Mouse (Mus musculus): ENCODE measurements at regions not wholly inside any gene's neighbourhood (a gene's known extent, or its start where the extent isn't known, plus 50 kb on each side); places are given as distances from the start of the nearest gene placed in this dataset.
A peak's percentile ranks its signal among the peaks of the same experiment; 100 is the strongest.

DNA sequence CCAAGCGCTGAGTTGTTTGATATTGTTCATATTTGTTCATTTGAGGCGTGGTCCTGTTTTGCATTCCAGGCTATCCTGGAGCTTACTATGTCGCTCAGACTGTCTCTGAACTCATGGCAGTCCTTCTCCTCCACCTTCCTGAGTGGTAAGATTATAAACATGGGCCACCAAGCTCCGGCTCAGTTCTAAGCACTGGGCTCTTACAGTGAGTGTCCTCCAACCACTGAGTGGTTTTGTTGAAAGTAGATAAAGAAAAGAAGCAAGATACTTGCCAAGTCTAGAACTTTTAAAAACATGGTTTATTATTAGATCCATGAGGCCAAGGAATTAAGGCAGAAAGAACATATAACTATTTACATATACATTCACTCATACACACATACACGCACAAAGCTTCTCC lies 448.7 kb upstream of the Mki67 start:
- DNase-seq (ENCODE audit: low read depth, low spot score): no peak

DNA sequence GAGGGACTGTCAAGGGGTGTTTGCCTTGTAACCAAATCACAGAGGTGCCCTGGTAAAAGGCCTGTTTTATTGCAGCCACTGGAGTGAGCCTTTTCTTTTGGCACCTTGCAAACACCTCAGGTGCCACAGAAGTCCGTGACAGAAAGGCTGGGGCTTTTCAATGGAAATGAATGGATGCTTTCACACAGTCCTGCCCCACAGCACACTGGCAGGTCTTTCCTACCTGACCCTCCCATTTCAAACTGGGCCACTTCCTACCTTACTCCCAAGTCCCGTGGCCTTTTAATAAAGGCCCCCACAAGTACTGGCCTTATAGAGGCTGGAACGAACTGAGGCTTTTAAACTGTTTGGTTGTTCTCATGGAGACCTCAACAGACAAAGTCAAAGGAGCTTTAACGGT lies 453.1 kb upstream of the Mki67 start:
- DNase-seq (ENCODE audit: low read depth, low spot score): peak; percentile 58

DNA sequence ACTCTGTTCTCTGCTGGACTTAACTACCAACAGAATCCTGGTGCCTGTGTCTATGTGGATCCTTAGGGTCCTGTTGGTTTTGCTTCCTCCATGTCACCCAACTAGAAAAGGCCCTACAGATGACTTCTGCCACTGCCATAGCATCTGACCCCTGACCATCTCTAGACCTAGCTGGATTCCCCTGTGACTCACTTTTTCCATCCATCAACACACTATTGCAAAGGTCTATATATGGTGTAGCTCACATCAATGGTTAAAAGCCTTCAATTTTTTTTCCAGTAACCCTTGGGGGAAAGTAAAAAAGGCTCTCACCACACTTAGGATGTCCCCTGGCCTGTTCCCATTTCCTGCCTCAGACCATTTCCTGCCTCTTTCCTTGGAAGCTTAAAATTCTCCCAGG lies 460.2 kb upstream of the Mki67 start:
- no peak for DNase-seq (ENCODE audit: low read depth, low spot score)

DNA sequence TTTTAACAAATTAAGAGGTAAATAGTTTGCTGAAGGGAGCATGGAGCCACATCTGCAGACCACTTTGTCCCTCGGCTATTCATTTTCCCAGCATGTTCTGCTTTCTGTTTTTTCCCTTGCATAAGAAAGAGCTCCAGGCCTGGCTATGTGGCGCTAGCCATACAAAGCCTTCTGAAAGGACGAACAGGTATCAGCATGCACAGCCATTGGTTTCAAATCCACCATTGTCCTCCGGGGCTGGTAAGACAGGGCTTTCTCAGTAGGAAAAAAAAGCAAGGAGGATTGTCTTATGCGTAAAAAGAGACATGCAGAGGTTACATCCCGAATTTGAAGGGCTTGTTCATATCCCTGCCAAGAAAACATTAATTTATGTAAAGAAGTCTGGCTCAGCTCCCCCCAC lies 464.8 kb upstream of the Mki67 start:
- no peak for DNase-seq (ENCODE audit: low read depth, low spot score)

DNA sequence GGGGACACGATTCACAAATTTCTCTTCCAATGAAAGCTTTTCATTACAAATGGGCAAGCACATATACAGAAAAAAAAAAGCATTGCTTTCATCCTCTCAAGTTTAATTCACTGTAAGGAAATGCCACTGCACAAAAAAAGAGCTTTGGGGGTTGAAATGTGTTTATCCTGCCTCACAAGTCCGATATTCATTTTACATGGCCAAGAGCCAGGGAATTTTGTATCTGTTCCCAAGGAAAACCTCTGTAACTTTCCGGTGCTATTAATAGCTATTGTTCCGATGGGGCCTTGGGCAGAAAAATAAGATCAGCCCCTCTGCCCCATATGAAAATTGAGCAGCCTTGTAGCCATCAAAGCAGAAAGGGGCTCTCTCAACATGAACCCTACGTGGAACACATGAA lies 465.9 kb upstream of the Mki67 start:
- no peak for DNase-seq (ENCODE audit: low read depth, low spot score)

DNA sequence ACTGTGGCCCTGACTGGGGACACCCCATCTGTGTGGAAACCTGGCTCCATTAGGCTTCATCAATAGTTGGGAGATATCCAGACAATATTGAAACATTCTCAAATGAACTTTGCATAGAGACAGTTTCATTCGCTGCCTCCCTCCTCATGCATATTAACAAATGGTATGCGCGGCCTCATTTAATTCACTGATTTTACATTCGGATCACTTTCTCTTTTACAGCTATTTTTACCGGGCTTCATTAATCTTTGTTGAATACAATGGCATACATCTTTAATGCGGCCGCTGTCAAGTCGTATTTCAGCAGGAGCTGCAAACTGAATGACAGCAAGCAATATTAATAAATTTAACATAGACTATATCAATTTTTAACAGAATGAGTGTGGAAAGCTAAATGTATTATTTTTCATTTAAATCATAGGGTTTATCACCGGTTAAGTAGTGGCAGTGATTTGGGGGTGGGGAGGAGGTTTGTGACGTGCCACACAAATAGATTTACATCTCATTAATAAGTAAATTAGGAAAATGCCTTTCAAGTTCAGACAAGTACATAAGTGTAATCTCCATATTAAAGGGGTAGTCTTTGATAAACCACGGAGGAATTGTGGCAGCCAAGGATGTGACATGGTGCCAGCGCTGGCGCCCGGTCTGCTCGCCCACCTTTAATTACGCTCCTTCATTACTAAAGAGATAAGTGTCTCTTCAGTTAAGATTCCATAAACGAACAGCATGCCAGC lies 480.4 kb upstream of the Mki67 start:
- DNase-seq (ENCODE audit: low read depth, low spot score): no peak

DNA sequence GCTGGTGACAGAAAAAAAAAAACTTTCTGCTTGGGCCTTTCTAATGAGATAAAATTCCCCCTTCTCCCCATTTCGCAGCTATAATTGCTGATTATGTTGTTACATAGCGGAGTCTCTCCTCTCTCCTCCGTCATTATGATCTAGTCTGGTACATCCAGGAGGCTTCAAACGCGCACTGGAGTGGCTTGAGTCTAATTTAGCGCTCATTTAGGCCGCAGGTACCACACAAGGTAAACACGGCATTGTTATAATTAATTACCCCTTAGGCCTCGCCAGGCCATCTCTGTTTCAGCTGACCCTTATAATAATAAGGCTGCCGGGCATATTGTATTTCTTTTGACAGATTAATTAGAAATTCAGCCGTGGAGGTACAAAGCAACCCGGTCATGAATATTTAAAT lies 492.7 kb upstream of the Mki67 start:
- DNase-seq (ENCODE audit: low read depth, low spot score): no peak

DNA sequence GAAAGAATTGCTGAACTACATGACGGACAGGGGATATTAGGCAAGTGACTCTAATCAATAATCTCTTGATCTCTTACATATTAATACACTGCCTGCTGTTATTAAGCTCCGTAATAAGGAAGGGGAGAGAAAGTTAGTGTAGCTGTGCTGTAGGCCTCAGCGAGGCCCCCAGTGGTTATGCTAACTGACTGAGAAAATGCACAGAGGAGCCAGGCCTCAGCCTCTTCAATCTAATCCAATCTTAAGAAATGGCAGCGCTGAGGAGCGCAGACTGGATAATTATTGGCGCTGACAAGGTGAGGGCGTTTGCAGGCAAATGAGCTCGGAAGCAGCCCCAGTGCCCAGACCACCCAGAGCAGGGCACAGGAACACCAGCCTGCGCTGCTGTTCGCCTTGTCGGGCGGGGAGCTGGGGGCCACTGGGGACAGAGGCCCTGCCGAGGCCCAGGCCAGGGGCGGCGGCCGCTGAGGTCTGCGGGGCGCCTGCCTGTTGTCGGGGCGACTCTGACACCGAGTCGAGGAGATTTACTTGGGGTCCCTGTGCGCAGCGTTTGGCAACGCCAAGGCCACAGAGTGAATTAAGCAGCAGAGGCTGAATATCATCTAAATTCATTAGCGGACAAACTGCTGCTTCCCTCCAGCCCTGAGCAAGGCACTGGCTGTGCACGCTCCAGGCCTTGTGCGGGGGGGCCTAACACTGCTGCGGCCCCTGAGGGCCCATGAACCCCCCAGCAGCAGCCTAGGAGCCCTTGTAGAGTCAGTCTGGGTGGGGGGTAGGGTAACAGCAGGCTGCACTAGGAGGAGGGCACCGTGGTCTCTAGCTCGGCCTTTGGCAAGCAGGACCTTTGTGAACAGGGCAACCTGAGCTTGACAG lies 493.4 kb upstream of the Mki67 start:
- peak; percentile 21 for DNase-seq (ENCODE audit: low read depth, low spot score)

DNA sequence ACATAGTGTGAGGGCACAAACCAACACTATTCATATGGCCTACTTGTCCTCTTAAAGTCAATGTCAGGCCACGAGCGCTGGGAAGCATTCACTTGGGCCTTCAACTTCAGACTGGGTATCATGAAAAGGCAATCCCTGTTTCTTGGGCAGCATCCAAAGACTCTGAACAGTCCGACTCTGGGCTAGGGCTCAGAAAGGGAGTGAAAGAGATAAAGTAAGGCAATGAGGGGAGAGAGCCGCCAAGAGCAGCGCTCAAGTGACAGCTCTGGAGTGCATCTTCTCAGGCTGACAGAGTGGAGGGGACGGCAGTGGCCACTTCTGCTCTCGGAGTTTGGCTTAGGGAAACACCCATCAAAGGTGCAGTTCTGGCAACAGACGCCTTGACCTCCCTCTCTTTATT lies 496.3 kb upstream of the Mki67 start:
- DNase-seq (ENCODE audit: low read depth, low spot score): no peak

DNA sequence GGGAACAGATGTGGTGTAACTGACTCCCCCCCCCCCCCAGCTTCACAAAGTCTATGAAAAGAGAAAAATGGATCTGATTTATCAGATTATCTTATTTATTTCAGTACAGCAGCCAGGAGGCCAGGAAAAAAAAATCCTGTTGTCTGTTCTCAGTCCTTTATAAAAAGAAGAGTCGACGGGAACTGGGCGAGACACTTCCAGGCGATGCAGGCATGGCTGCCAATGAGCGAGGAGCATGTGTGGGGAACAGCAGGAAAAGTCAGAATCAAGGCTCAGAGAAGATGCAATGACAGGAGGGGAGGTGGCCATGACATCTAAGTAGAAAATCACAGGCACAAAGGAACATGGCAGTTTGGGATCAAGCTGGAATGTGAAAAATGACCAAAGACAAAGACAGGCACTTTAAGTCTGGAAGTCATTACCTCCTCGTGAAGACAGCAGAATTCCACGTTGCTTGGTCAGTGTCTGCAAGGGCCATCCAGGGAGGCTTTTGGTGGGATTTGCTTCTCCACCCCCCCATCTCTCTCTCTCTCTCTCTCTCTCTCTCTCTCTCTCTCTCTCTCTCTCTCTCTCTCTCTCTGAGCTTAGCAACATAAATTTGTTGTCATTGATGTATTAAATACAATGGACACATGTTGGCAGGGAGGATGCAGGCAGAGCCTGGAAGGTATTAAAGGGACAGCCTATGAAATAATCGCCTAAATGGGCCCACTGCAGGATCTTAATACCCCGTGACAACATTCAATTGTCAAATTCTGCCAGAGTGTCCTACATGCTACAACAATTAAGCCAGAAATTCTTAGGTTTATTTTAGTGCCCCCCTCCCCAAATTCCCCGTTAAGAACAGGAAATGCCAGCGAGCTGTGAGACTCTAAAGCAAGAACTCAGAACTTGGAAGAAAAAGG lies 497.1 kb upstream of the Mki67 start:
- DNase-seq (ENCODE audit: low read depth, low spot score): peak; percentile 54

DNA sequence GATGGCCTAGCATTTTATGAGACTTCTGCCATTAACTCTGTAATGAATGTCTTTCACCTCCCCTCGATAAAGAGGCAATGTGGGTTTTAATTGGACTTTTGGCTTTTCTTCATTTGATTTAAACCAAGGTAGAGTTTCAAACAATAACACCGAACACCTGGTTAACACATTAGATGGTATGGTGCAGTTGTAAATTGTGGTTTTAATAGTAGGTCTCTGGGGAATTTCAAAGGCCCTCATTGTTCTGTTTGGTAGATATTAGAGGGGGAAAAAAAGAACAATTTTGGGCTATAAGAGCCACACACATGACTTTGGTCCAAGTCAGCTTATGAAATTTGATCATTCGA lies 497.8 kb upstream of the Mki67 start:
- peak; percentile 85 for DNase-seq (ENCODE audit: low read depth, low spot score)

DNA sequence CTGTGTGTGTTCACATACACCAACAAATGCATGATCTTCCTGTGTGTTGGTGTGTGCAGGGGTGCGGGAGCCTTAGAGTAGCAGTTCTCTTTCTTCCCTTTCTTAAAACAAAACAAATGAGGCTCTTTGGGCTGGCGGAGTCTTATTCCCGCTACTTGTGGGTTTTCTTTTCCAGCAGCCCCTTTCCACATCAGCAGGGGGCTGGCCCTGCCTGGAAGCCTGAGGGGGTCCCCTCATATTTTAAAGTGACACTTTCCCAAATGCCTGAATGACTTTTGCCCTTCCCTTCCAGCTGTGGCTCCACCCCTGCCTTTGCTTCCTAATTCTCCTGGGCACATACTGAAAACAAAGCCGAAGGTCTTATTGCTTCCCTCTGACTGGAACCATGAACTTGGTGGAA lies 498.3 kb upstream of the Mki67 start:
- DNase-seq (ENCODE audit: low read depth, low spot score): peak; percentile 70

DNA sequence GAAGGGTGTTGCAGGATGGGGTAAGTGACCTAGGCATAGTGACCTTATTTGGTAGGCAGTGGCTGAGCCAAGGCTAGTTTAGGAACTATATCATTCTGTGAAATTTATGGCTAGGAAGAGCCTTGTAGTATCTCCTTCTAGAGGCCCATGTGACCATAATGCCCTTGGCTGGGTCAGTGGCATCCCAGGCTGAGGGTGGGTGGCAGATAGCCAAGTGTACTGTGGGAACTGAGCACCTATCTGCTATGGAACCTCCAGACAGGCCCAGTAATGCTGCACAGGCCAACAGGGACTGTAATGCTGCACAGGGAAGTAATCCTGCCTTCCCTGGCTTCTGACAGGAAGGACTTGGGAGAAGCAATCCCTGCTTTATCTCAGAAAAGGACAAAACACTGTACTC lies 500.6 kb upstream of the Mki67 start:
- no peak for DNase-seq (ENCODE audit: low read depth, low spot score)

DNA sequence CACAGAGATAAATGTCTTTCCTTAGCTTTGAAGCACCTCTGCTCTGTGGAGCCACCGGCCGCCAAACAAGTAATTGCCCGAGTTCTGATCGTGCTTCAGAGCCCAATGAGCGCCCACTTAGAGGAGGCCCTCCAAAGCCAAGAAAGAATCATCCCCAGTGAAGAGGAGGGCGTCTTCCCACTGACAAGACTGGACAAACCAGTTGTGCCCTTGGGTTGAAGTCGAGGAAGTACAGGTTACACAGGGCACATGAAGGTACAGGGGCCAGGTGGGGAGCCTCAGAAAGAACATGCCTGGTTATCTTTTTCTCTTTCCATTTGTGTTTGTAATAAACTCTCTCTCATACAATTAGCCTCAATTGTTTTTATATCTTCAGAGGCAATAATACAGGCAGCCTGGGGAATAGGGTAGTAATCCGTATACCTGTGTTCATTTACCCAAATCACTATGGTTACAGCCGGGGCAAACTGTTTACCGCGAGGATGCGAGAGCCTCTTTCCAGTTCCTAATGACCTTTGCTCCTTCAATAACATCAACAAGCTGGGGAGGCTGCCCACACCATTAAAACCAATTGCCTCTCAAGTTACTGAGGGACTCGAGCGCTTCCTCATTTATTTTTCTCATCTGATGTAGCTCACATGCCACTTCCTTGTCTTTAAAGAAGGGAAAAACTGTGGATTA lies 503.5 kb upstream of the Mki67 start:
- peak; percentile 69 for DNase-seq (ENCODE audit: low read depth, low spot score)

DNA sequence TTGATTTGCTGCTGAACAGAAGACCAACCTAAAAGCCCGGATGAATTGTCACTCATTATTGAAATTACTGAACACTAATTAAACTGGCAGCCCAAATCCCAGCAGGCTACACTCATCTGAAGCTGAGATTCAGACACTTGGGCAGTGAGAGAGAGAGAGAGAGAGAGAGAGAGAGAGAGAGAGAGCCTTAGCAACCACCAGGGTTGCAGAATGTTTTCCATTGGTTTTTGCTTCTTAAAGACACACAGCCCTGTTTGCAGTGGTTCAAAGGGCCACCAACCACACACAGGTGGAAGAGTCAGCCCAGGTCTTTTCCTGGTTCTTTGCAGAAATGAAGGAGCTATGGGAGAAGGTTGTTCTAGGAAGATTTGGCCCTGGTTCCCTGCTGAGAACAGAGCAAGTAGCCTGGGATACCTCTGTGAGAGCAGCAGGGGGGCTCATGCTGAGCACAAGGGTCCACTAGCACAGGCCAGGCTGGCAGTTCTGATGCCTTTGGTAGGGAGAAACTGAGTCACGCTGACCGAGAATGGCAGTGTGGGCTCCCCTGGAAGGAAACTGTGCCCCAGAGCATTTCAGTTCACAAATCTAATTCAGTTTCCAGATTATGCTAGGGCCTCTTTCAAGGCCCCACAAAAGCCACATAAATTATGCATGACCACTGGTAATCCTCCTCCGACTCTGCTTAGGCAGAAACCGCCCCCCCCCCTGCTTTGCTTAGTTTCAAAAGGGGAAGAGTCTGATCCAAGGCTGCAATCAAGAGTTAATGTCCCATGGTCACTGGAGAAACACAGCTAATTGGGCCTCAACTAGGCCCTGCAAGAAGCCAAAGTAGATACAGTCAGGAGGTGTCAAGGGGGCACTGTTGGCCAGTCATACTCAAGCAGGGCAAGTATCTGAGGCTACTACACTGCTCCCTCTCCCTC lies 504.3 kb upstream of the Mki67 start:
- no peak for DNase-seq (ENCODE audit: low read depth, low spot score)

DNA sequence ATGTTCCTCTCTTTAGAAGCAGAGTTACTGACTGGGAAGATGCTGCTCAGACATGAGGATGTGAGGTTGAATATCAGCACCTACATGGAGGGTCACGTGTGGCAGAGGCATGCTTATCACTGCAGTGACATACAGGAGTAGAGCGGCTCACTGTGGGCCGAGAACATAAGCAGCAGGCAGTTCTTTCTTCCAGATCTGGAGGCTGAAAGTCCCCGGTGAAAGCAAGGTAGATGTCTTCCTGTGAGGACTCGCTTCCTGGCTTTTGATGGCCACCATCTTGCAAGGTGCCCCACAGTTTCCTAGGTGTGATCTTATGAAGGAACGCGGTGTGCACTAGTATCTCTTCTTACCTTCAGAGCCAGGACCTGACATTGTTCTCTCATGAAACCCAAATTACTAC lies 505.5 kb upstream of the Mki67 start:
- no peak for DNase-seq (ENCODE audit: low read depth, low spot score)

DNA sequence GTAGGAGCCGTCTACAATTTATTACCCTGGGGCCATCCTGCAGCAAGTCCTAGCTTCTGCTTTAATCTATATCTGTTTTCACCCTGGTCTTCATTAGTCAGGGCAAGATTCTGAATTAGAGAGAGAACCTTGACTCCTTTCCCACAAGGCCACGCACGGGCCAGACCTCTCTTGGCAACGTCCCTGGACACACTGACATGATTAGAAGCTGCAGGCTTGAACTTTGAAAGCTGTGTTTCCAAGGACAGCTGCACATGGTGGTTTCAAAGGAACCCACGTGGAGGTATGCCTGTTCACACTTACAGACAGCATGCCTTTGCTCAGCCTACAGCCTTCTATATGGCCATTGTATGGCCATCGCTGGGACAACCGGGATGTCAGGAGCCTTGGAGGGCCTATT lies 509.9 kb upstream of the Mki67 start:
- no peak for DNase-seq (ENCODE audit: low read depth, low spot score)

DNA sequence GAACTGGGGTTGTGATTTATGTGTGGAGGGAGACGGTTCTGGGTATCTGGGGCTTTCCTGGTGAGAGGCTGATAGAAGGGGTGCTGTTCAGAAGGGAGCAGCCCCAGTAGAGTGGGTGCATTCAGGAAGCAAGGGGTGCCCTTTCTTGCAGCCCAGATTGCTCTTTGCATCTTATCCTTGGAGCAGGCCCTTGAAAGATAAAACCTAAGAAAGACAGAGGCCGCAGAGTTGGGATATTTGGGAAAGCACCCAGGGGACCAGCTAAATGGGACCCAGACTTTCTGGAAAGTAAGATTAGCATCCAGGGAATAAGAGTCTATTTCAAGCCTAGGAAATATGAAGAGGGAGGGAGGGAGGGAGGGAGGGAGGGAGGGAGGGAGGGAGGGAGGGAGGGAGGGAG lies 512.2 kb upstream of the Mki67 start:
- no peak for DNase-seq (ENCODE audit: low read depth, low spot score)

DNA sequence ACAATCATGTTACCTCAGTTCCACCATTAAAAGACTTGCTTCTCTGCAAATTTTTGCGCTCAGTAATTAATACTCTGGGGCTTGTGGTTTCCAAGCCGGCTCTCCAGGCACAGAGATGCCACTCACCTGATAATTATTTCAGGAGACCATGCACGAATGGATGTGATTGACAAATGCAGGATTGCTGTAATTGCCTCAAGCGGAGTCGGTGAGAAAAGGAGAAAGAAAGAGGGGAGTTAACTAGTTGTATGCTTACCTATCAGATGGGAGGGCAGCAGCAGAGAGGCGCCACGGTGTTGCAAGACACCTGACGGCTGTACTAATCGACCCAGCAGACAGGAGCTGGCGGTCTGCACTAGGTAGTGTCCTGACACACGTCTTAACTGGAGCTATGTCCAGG lies 513.4 kb upstream of the Mki67 start:
- no peak for DNase-seq (ENCODE audit: low read depth, low spot score)

DNA sequence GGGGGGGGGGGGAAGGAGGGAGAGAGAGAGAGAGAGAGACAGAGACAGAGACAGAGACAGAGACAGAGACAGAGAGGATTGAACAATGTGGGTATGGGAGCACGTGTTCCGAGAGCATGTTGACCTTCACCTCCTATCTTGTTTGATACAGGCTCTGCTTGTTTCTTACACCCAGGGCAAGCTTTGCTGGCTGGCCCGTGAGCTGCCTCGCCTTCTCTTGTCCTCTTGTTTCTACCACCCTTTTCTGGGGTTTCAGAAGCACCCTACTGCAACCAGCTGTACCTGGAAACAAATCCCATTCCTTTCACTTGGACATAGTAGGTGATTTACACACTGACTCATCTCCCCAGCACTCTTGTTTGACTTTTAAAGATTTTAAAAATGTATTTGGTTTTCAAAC lies 516.0 kb upstream of the Mki67 start:
- no peak for DNase-seq (ENCODE audit: low read depth, low spot score)

DNA sequence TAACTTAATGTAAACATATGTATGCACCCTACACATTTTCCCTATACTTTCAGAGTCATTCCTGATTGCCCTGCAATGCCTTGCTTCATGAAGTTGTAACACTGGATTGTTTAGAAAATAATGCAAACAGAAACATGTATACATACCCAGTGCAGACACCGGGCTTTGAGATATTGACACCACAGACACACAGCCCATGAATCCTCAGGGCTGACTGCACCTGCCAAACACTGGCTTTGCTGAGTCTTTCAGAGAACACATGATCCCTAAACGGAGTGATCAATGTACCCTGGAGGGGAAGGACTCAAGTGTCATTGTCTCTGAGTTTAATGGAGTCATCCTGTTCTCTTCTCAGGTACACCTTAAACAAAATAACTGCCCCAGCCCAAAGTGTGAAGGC lies 519.4 kb upstream of the Mki67 start:
- no peak for DNase-seq (ENCODE audit: low read depth, low spot score)

All from forelimb bud, embryonic 11.5 days (tissue).